Mouse (Mus musculus) liver, embryonic 11.5 days (tissue): Measurements from ENCODE around the gene Defa36. TPM values are rescaled to one million over a fixed set of nuclear protein-coding genes. Genes with fewer than 3 reads are reported as not detected.
"Not testable (repeated sequence)": the region's sequence is repeated elsewhere in the genome, so short reads cannot be mapped to it uniquely, and the experiment has no call there.

ENCODE experiments used
- ATAC-seq: fragments of 200-750 bp; cut with Nextera tagmentation; replicated peaks from 2 replicates; pipeline ENCODE4 v1.8.0; 2017; ENCODE audit warnings: moderate number of reproducible peaks, mild to moderate bottlenecking, moderate TSS enrichment, moderate library complexity; ENCODE audit not compliant: low FRiP score
- DNase-seq: peaks from one replicate; pipeline ENCODE4 v3.0.0-alpha.2; 2017; ENCODE audit warnings: low spot score
- H3K27ac ChIP-seq: fragments of 300-500 bp; sonication (generic); 2 replicates; pipeline ENCODE4 v1.5.1; 2014; ENCODE audit warnings: mild to moderate bottlenecking, low read depth, low read length, control low read depth
- H3K27me3 ChIP-seq: fragments of 300-500 bp; sonication (generic); replicated peaks from 2 replicates; pipeline ENCODE4 v1.6.1; 2014; ENCODE audit warnings: low read length, mixed read lengths; ENCODE audit not compliant: control insufficient read depth, insufficient read depth
- H3K36me3 ChIP-seq: fragments of 300-500 bp; sonication (generic); 2 replicates; pipeline ENCODE4 v1.6.1; 2014; ENCODE audit warnings: mild to moderate bottlenecking, low read length, moderate library complexity, mixed read lengths; ENCODE audit not compliant: control insufficient read depth, insufficient read depth
- H3K4me1 ChIP-seq: fragments of 300-500 bp; sonication (generic); replicated peaks from 2 replicates; pipeline ENCODE4 v1.6.1; 2014; ENCODE audit warnings: low read length, mixed read lengths; ENCODE audit not compliant: control insufficient read depth, insufficient read depth
- H3K4me2 ChIP-seq: fragments of 300-500 bp; sonication (generic); 2 replicates; pipeline ENCODE4 v1.6.1; 2014; ENCODE audit warnings: mild to moderate bottlenecking, control low read depth, moderate library complexity
- H3K4me3 ChIP-seq: fragments of 300-500 bp; sonication (generic); 2 replicates; pipeline ENCODE4 v1.5.1; 2014; ENCODE audit warnings: low read depth, low read length, control low read depth
- H3K9ac ChIP-seq: fragments of 300-500 bp; sonication (generic); 2 replicates; pipeline ENCODE4 v1.6.1; 2014; ENCODE audit warnings: low read depth, low read length, control low read depth
- H3K9me3 ChIP-seq: fragments of 300-500 bp; sonication (generic); 2 replicates; pipeline ENCODE4 v1.6.1; 2016; ENCODE audit warnings: low read length, inconsistent platforms, mixed read lengths; ENCODE audit not compliant: control insufficient read depth
- WGBS: fragments of 180-500 bp; shearing (Covaris S2); extraction: QIAGEN DNeasy Blood & Tissue Kit; methylation state at CpG from one replicate; pipeline ENCODE4 v1.1.7; 2014; 5-methylcytosine and 5-hydroxymethylcytosine counted together
- polyA plus RNA-seq: library from polyadenylated mRNA; unstranded; fragments of >200 nt; fragmentation: Nextera tagmentation; extraction: Ambion mirVana; gene quantifications from 2 replicates; pipeline ENCODE4 v1.2.1, GENCODE M21; 2014

Defa36 gene
- not detected in 2 replicates for polyA plus RNA-seq

DNA sequence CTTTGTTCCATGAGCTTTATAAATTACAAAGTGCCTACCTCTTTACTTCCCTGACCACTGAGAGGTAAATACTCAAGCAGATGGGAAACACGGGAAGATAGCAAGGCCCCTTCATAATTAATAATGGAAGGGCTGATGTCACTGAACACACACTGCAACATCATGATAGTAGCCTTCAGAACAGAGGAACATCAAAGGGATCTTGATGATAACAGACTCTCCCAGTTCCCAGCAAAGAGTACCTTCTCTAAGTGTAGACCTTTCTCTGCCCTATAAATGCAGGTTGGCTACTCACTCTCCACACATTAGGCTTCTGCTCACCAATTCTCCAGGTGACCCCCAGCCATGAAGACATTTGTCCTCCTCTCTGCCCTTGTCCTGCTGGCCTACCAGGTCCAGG lies at the start of gene Defa36:
TSS of gene Defa36 (plus strand) at position 301 of the 400 bp plus-strand sequence.
- H3K36me3 ChIP-seq, H3K4me1 ChIP-seq, H3K27me3 ChIP-seq, H3K4me2 ChIP-seq, H3K9ac ChIP-seq, ATAC-seq, H3K27ac ChIP-seq, H3K9me3 ChIP-seq, DNase-seq, H3K4me3 ChIP-seq: not testable (repeated sequence)
- WGBS = no CpG with 5 or more reads among the region's 1 CpGs

GRCm38 (mm10) chr8:21378215-21378614 lies 49.0 kb upstream of the Defa36 start, which contains the start of gene Defa2:
Gene Defa2 (plus strand): TSS chr8:21378515.
- not testable (repeated sequence) for H3K4me3 ChIP-seq, H3K4me2 ChIP-seq, H3K27ac ChIP-seq, DNase-seq, H3K9me3 ChIP-seq, H3K9ac ChIP-seq, ATAC-seq, H3K36me3 ChIP-seq, H3K27me3 ChIP-seq, H3K4me1 ChIP-seq
- WGBS = no CpG with 5 or more reads among the region's 2 CpGs

DNA sequence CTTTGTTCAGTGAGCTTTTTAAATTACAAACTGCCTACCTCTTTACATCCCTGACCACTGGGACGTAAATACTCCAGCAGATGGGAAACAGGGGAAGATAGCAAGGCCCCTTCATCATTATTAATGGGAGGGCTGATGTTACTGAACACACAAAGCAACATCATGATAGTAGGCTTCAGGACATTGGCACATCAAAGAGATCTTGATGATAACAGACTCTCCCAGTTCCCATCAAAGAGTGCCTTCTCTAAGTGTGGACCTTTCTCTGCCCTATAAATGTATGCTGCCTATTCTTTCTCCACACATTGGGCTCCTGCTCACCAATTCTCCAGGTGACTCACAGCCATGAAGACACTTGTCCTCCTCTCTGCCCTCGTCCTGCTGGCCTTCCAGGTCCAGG lies 35.7 kb upstream of the Defa36 start, which contains the start of gene Defa33:
TSS of gene Defa33 (plus strand) at position 301 of the 400 bp plus-strand sequence.
- H3K4me2 ChIP-seq, DNase-seq, H3K4me1 ChIP-seq, H3K27me3 ChIP-seq, ATAC-seq, H3K9ac ChIP-seq, H3K9me3 ChIP-seq, H3K27ac ChIP-seq, H3K4me3 ChIP-seq, H3K36me3 ChIP-seq: not testable (repeated sequence)
- WGBS = no CpG with 5 or more reads among the region's 2 CpGs

GRCm38 (mm10) chr8:21456460-21456859 lies 29.2 kb downstream of the Defa36 start, which contains the start of gene Gm7849:
Gene Gm7849 (minus strand): TSS chr8:21456560.
- H3K9ac ChIP-seq, H3K4me1 ChIP-seq, ATAC-seq, DNase-seq, H3K4me2 ChIP-seq, H3K36me3 ChIP-seq, H3K4me3 ChIP-seq, H3K27me3 ChIP-seq, H3K9me3 ChIP-seq, H3K27ac ChIP-seq: not testable (repeated sequence)
- no CpG with 5 or more reads among the region's 1 CpGs for WGBS

Other genes starting within 250 kb of the Defa36 start
- not detected in 2 replicates for gene Defa31, start 235.8 kb upstream of the Defa36 start, polyA plus RNA-seq
- not detected in 2 replicates for gene Gm15293, start 225.8 kb upstream of the Defa36 start, polyA plus RNA-seq
- gene Gm15292, start 177.7 kb upstream of the Defa36 start, polyA plus RNA-seq = not detected in 2 replicates
- not detected in 2 replicates for gene Defa27, start 111.9 kb upstream of the Defa36 start, polyA plus RNA-seq
- not detected in 2 replicates for gene Defa29, start 100.4 kb upstream of the Defa36 start, polyA plus RNA-seq
- gene Defa2, start 48.9 kb upstream of the Defa36 start, polyA plus RNA-seq = not detected in 2 replicates
- not detected in 2 replicates for gene Defa33, start 35.6 kb upstream of the Defa36 start, polyA plus RNA-seq
- not detected in 2 replicates for gene Gm7849, start 29.1 kb downstream of the Defa36 start, polyA plus RNA-seq
- gene Defa20, start 81.8 kb downstream of the Defa36 start, polyA plus RNA-seq = not detected in 2 replicates
- not detected in 2 replicates for gene Defa32, start 101.6 kb downstream of the Defa36 start, polyA plus RNA-seq
- not detected in 2 replicates for gene Defa37, start 138.0 kb downstream of the Defa36 start, polyA plus RNA-seq
- gene Defa28, start 155.6 kb downstream of the Defa36 start, polyA plus RNA-seq = not detected in 2 replicates
- gene Gm7861, start 167.1 kb downstream of the Defa36 start, polyA plus RNA-seq = not detected in 2 replicates
- gene Defa26, start 190.8 kb downstream of the Defa36 start, polyA plus RNA-seq = not detected in 2 replicates
- not detected in 2 replicates for gene Defa17, start 228.4 kb downstream of the Defa36 start, polyA plus RNA-seq
- not detected in 2 replicates for gene Defa34, start 238.4 kb downstream of the Defa36 start, polyA plus RNA-seq